Mouse (Mus musculus) adrenal gland, postnatal 36 days (tissue): ENCODE measurements around the gene Atp11a. TPM values are rescaled to one million over a fixed set of nuclear protein-coding genes. Genes with fewer than 3 reads are reported as not detected.

ENCODE experiments used
- DNase-seq, 2 experiments: peaks; one replicate each; pipeline ENCODE4 v3.0.0; 2021; ENCODE audit warnings: mixed read lengths in 1 of 2
- total RNA-seq, 2 experiments: library from RNA; stranded (reverse); gene quantifications; 2 replicates each; pipeline ENCODE4 v1.2.3; 2021

Atp11a gene
- total RNA-seq, 2 experiments from 2014 or later = 121 to 149 TPM

DNA sequence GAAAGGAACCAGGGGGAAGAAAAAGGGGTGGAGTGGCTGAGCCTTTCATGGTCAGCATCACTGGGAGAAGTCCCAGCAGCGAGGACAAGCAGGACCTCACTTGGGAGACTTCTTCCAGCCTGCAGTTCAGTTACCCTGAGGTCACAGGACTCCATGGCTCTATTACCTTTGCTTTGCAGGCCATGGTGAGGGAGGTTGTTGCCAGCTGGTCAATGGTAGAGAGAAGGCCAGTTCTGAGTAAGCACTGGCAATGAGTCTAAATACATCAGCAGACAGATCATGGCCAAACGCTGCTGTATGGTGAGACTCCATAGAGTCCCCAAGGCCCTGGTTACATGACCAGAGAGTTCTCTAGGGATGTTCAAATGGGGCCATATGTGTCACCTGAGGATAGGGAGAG lies 15.5 kb downstream of the Atp11a start:
- peak in 1 of 2 experiments; percentile 26 for DNase-seq

DNA sequence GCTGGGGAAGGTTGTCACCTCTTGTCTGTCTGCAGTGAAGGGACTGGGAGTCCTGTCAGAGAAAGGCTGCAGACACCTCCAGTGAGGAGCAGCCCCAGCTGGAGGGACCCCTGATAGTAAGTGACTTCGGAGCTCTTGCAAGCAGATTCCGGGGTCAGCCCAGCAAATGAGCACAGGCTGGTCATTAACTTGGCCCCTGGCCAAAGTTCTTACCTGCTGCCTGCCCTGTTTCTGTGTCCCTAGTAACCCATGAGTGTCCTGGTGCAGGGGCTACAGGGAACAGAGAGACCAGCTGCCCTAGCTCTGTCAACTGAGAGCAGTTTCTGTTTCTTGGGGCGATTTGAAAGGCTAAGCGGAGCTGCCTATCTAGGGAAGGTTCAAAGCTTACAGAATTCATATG lies 17.1 kb downstream of the Atp11a start:
- DNase-seq = no peak

DNA sequence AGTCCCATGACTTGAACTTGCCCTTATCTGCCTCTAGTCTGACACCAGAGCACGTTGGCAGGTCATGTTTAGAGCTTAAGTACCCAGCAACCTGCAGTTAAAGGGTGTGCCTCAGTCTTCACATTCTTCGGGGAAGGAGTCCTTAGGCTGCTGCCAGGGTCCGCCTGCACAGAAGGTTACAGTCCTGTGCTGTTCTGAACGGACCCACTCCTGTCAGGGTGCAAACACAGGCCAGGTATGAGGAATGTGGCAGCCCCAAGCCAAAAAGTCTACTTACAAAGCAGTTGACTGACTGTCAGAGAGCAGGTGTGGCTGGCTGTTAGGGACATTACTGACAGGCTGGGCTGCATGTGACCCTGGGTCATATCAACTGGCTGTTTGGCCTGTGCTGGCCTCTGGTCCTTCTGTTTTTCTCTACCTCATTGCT lies 18.1 kb downstream of the Atp11a start:
- no peak for DNase-seq

DNA sequence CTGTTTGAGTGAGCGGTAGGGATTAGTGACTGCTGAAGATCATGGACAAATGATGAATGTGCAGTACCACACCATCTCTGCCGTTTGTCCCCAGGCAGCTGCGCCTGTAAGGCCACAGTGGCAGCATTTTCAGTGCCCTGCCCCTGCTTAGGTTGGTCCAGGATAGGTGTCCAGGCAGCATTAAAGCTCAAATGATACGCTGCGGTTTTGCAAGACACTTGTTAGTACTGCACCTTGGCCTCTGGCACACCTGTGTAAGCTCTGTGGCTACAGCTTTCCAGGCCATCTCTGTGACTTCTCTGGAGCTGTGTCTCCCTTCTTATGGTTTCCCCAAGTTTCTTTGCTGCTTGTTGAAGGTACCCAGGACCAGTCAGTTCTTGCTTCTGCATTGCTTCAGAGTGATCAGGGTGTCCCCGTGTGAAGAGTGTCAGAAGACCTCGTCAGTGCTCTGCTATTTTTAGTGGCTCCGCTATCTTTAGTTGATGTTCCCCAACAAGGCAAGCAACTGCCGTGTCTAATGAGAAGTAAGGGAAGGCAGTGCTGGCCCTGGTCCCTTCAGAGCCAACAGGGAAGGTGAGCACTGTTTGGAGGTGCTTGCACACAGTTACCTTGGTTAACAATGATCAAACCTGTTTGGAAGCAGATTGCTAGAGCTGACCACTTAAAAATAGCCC lies 18.6 kb downstream of the Atp11a start:
- no peak for DNase-seq

DNA sequence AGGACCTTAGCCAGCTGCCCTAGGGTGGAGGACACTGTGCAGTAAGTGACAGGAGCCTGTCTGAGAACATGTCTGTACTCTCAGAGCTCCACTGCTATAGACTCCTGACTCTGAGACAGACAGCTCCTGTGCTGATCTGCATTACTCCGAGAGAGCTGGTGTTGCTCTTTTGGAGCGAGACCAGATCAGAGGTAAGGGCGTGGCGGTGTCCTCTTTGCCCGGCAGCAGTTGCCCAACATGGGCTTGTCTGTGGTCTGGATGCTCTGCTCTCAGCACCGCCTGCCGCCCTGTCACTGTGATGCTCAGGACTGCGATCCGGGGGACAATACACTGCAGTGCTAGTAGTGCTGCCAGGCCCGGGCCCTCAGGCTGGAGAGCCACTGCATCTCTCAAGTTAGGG lies 19.4 kb downstream of the Atp11a start:
- DNase-seq = no peak

DNA sequence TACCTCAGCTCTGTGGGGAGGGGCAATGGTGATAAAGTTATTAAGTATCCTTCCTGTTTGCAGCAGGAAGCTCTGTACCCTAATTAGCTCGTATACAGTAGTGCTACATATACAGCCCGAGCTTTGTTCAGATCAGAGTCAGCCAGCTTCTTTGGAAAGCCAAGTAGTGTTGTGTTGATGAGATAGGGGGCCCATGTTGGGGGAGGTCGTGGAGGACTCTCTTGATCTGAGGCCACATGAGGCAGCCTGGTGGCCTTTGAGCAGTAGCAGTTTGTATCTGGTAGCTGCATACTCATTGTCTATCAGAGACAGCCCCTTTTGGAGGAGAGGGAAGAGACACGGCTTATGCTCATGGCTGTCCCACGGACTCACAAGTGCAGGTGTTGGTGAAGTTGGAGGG lies 20.4 kb downstream of the Atp11a start:
- no peak for DNase-seq

DNA sequence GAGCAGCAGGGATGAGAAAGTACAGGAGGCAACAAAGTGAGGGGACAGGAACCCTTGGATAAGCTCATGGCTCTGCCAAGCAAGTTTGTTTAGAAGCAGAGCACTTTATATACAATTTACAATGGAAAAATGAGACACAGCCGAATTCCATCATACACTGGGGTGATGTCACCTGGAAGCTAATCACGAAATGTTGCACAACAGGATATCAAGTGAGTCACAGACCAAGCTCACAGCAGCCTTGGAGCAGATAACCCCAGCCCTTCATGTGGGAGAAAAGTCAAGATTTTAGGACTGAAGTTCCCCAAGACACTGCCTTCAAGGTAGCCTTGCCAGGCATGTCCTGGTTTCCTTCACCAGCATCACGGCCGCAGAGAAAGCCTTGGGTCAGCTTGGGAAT lies 22.7 kb downstream of the Atp11a start:
- peak; percentile 56 to 66 for DNase-seq

DNA sequence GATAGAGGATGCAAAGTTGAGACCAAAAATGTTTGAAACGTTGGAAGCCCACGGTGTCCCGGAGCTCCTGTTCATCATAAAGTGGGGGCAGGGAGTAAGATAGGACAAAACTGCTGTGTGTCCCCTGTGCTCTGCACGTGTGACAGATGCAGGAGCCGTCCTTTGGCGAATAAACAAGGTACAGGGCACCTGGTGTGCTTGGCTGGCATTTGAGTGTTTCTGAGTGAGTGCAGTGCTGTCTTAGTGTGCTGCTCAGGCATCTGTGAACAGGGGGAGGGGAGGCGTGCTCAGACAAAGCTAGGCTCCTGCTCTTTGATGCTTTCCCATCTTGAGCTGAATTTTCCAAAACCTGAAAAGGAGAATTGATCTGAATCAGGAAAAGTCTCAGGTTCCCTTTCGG lies 28.7 kb downstream of the Atp11a start:
- DNase-seq = no peak

DNA sequence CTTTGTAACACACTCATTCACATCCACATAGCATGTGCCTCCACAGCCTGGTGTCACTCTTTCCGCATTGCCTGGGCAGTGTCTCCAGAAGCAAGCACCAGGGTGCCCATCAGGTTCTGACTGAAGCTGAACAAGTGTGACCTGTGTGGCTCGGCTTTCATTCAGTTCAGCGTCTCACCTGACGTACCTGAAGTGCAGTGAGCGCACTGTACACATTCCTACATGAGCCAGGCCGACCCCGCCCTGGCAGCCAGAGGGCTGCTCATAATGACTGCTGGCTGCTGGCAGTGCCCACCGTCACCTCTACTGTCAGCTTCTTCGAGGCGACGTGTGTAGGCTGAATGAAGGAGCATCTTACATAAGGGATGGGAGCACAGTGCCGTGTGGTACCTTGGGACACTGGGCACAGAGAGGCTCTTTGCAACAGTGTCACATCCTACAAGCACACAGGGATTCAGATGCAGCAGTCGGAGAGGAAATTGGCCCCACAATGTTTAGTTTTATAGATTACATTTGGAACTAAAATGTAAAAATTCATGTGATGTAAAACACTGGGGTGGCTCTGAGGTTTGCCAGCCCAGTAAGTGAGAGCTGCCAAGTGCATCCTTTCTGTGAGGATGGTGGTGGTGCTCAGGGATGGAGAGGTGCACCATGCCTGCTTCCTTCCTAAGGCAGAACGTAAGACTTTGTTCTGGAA lies 29.6 kb downstream of the Atp11a start:
- no peak for DNase-seq

DNA sequence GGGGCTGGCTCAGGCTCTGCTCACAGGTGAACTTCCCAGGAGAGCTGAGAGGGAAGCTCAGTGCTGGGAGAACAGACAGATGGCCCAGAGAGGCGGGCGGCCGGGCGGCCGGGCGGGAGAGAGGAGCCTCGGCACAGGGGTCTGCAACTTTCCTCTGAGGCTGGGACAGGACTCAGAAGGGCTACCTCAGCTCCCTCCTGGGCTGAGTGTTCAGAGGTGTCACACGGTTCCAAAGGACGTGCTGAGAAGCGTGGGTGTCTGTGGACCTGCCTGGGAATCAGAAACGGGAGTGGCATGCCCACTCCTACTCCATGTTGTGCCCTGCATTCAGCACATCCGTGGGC lies 30.1 kb downstream of the Atp11a start:
- DNase-seq = no peak

DNA sequence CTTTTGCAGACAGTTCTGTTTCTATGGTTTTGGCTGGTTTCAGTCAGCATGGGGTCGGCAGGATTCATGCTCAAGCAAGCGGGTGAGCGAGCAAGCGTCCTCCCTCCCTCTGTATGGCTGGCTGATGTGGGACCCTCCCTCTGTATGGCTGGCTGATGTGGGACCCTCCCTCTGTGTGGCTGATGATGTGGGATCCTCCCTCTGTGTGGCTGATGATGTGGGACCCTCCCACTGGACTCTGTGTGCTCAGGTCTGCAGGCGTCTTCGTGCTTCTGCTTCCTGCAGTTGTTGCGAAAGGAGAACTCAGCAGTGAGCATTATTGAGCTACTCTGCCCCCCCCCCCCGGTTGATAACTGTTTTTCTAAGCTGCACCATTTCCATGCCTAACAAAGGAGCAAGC lies 30.6 kb downstream of the Atp11a start:
- DNase-seq = no peak

DNA sequence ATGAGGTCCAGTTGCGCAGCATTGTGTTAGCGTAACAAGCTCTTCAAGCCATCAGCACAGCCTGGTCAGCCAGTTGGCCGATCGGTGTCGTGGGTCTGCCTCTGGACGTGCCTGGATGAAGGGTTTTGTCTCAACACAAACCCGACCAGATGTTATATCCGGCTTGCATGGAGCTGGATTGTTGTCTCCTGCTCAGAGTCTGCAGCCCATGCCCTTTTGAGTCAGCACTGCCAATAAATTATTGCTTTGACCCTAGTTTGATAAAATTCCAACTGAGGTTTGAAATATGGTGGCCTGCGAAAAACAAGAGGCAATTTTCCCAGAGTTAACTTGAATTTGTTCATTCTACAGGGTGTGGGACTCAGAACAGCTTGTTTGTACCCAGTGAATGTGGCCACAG lies 31.9 kb downstream of the Atp11a start:
- DNase-seq = peak; percentile 35 to 36

DNA sequence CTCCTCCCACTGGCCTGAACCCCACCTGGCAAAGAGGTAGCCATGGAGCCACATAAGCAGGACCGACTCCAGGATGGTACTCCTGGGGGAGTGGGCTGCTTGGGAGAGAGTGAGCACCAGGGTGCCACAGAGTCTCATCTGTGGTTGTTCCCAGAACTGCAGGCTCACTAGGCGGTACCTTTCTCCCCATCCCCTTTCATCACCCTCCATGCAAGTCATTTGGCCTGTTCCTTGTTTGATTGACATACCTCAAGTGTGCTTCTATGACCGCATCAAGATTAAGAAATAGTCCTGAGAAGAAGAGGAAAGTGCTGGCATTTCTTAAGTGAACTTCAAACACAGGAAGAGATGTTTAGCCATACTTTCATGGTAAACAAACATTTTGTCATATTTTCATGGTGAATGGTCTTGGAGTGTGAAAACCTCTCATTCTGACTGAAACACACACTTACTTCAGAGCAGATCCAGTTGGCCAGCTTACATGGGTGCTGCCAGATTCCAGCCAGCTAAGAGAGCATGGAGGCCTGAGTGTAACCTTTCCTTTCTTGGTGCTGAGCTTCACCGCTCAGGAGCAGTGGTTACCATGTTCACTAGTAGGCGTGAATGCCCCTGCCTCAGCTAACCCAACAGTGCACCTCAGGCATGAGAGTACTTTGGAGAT lies 38.3 kb downstream of the Atp11a start:
- no peak for DNase-seq

DNA sequence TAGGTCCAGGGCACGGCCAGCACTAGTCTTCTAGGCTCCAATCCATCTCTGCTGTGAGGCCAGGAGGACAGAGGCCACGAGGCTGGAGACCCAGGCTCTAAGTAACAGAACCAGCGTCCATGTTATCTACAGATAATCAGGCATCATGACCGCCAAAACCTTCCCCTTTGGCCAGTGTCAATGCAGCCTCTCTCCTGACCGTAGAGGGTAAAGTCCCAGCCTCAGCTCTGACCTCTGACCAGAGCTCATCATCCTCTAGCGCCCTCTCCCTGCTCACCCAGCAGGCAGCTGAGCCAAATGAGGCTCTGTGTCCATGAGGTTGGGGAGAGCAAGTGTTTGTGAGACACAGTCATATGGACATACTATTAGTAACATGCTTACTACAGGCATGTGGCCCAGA lies 42.3 kb downstream of the Atp11a start:
- no peak for DNase-seq

DNA sequence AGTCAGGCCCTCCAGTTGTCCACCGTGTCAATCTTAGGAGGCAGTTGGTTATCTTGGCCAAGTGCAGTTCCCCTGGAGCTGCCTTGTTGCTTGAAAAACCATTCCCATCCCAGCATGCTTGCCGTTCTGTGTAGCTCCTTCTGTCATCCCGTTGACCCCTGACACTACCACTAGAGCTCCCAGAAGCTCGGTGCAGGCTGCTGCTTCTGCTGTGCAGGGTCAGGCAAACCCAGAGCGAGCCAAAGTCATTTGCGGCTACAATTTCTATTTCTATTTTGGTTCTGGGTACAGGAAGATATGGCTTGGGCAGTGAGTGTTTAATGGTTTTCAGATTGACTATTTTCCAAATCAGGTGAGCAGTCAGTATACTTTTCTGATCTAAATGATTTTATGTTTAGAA lies 43.0 kb downstream of the Atp11a start:
- DNase-seq = no peak

DNA sequence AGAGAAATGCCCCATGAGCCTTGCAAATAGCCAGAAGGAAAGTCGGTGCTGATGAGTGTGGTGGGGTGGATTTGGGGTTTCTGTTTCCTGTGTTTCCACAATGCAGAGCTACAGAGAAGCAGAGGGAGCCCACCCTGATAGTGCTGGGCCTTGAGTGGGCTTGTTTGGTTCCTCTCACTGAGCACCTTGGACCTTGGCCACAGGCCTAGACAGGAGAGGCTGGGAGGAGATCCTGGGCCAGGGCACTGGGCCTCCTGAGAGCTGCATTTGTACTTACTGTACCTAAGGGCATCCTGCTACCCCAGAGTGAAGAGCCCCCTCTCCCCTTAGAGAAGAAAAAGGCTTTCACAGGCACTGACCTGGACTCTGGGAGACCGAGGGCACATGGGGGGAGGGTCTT lies 43.4 kb downstream of the Atp11a start:
- no peak for DNase-seq

DNA sequence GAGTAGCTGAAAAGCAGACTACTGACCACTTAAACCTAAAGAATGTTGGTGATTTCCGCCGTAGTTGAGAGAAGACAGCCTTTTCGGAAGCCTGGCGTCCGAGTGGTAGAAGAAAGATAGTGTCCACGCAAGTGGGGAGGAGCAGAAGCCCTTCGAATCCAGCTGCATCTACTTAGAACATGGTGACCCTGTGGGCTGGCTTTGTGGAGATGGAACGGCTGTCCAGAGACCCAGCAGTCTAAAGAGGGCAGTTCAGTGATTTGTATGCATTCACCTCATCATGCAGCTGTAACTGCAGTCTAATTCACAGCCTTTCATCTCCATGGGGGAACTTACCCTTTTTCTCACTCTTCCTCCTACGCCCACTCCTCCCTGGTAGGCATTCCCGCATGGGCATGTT lies 44.8 kb downstream of the Atp11a start:
- no peak for DNase-seq

DNA sequence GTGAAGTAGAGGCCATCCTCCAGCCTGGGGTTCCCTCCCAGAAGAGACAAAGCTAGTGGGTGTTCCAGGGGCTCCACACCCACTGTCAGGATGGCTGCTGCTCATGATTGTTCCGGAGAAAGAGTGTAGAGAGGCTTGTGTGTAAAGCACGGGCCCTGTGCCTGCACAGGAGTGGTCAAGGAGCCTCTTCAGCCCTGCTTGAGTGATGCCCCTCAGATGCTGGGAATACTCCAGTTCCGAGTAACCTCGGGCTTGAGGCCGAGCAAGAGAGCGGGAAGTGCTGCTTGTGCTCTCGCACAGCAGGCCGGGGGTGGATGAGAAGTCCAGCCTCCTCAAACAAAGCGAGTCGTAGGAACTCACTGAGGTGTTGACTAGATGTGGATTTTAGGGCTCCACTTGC lies 46.3 kb downstream of the Atp11a start:
- no peak for DNase-seq

DNA sequence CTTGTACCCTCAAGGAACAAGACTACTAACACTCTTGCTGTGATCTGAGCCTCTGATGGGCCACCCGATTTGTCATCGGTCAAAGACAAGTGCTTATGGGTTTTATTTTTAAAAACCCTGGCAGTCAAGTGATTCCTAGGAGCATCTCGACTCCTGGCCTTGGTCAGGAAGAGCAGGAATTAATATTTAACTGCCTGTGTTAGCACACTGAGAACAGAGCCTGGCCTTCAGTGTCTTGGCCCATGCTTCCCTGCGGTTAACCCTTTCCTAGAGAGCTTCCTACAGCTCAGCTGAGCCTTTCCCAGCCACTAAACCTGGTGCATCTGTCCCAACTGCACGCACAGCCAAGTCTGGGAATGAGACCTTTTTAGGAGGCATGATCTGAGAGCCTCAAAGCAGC lies 48.1 kb downstream of the Atp11a start:
- DNase-seq = peak in 1 of 2 experiments; percentile 29

DNA sequence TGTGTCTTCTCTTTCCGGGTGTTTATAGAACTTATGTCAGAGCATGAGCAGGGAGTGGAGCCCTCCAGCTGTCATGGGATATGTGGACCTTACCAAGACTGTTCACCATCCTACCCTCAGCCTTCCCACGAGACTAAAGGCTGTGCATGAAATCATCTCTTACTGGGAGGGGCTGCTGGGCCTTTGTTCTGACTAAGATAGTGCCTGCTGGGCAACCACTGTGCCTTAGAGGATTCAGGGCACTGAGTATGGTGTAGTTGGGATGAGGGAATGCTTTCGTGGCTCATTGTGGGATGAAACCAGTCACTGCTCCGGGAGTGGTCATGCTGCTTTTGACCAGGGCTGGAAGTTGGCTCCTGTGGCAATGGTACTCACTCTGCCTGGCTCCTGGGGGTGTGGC lies 48.8 kb downstream of the Atp11a start:
- DNase-seq = no peak

DNA sequence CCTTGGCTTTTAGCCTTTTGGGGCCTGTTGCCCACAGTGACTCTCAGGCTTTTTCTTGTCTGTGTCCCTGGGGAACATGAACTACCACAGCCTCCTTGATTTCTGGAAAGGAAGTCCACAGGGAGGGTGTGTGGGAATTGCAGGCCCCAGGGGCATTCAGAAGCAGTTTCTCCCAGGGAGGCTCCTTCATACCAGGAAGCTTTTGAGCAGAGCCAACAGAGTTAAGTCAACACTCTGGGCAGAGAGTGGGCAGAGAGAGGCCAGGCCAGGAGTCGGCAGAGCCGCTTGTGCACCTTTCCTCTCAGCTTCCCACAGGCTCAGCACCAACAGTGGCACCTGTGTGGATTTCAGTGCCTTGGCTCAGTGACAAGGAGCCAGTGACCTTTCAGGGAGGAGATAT lies 51.2 kb downstream of the Atp11a start:
- peak in 1 of 2 experiments; percentile 17 for DNase-seq

DNA sequence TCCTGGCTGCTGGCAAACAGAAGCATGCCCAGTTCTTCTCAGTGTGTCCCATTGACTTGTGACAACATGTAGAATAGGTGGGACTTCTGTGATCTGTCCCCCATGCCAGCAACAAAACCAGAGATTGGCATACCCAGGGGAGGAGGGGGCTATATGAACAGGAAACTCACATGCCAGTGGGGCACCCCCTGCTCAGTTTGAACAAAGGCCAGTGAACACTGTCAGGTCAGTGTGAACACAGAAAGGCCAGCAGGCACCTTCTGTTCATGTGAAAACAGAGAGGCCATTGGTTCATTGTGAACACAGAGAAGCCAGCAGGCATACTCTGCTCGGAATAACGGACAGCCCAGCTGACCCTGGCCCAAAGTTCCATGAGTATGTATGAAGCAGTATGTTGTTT lies 52.7 kb downstream of the Atp11a start:
- no peak for DNase-seq

DNA sequence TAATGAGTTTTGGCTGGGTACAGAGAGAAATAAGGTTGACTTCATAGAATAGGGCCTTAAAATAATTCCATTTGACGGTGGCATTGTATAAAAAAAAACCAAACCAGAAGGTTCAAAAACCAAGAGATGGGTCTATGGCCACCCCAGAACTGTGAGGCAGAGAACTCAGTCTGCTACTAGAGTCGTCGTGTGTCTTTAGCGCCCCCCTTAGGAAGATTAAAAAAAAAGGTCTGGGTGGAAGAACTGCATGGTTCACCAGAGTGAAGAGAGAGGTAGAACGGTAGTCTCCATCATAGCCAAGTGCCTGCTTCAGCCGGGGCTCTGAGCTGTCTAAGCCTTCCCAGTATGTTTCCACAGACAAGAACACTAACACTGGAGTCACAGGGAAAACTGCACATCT lies 54.4 kb downstream of the Atp11a start:
- peak in 1 of 2 experiments; percentile 22 for DNase-seq

DNA sequence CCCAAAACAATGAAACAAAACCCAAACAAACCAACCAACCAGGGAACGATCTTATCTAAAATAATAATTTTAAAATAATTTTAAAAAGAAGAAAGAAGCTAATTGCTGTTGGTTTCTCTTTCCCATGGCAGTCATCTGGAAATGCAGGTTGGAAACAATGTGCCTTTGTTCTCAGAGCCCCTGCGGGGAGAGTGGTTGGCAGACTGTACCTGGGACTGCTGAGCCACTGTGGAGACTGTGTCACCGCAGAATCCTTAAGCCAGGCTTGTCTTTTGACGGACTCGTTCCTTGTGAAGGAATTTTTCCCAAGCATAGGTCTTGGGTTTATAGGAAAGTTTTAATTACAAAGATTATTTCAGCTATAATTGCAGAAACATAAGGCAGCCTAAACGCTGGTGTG lies 59.6 kb downstream of the Atp11a start:
- DNase-seq = no peak
